ENCODE assay signal across 9 mouse cellular contexts in genomic region chr7:140923070-140923775, GRCm38 (mm10). TPM values are rescaled to one million over a fixed set of nuclear protein-coding genes. Genes with fewer than 3 reads are reported as not detected.
A peak's percentile ranks its signal among the peaks of the same experiment; 100 is the strongest.
DNase-seq lines count a peak whose midpoint lies in the region; ATAC-seq and TF ChIP-seq lines count a peak whose summit lies in the region.
"Had no signal": no experiment of that assay in that cellular context is flagged by ENCODE, and none has a peak within 500 bp of the region (broad histone marks: within the 10 kb centered on the region; RNA-seq: fewer than 3 reads in every experiment).

No protein-coding gene starts in this region.

- DNase-seq in heart, postnatal 10 days: no peak
- no peak for DNase-seq in hindbrain, embryonic 10.5 days (ENCODE audit: low spot score)
- no peak for DNase-seq in midbrain, embryonic 10.5 days (ENCODE audit: low spot score)
- no peak for DNase-seq in right cerebral cortex, postnatal 36 days (ENCODE audit: low spot score in 2 of 2)
- no peak for DNase-seq in cerebellum, postnatal 14 days
- no peak for DNase-seq in left cerebral cortex, postnatal 25 days (ENCODE audit: low spot score in 2 of 2)

- H3K9me3 ChIP-seq in heart, embryonic 11.5 days (replicated peaks; ENCODE audit: control insufficient read depth, low read length): no peaks in the 10 kb centered on the region
- H3K9me3 ChIP-seq in ES-Bruce4 (replicated peaks; ENCODE audit: control insufficient read depth, insufficient read depth, low read length, poor library complexity, severe bottlenecking): no peaks in the 10 kb centered on the region
- no peaks in the 10 kb centered on the region for H3K9me3 ChIP-seq in hindbrain, embryonic 10.5 days
- H3K9me3 ChIP-seq in midbrain, embryonic 10.5 days (replicated peaks): no peaks in the 10 kb centered on the region

- H3K4me3 ChIP-seq in heart, embryonic 11.5 days (ENCODE audit: low read depth, low read length): peak overlapping the region; percentile 35; the same call in 1 of the 2 replicates
- peak overlapping the region; percentile 53 for H3K4me3 ChIP-seq in ES-Bruce4 (ENCODE audit: low read depth, low read length)
- peak overlapping the region; percentile 56 for H3K4me3 ChIP-seq in hindbrain, embryonic 10.5 days
- peak overlapping the region; percentile 62 for H3K4me3 ChIP-seq in midbrain, embryonic 10.5 days

- no peak for TF ChIP-seq EP300 in ES-Bruce4 (IDR thresholded peaks at IDR 0.05; ENCODE audit: insufficient read depth, low read depth, low read length)

- no peak overlapping the region for H3K9ac ChIP-seq in heart, embryonic 11.5 days (ENCODE audit: low read depth, low read length)
- H3K9ac ChIP-seq in ES-Bruce4 (ENCODE audit: low read depth, poor library complexity, severe bottlenecking): 0 out of 2 replicates have a peak overlapping the region, but pooled peaks have one; percentile 11

- H3K4me2 ChIP-seq in heart, embryonic 11.5 days: peak overlapping the region; percentile 62

- WGBS in heart, embryonic 11.5 days (ENCODE audit: insufficient replicate concordance): 22% methylated on average over 30 of the region's 30 CpGs
- WGBS in hindbrain, embryonic 10.5 days: 21% methylated on average over 30 of the region's 30 CpGs
- WGBS in midbrain, embryonic 10.5 days: 20% methylated on average over 30 of the region's 30 CpGs

- peaks cover 7% of the 10 kb centered on the region; the same call in 1 of the 2 replicates for H3K4me1 ChIP-seq in heart, embryonic 11.5 days (ENCODE audit: control insufficient read depth, insufficient read depth, low read length)
- H3K4me1 ChIP-seq in ES-Bruce4 (ENCODE audit: control insufficient read depth, insufficient read depth, low read length): no peaks in the 10 kb centered on the region
- H3K4me1 ChIP-seq in hindbrain, embryonic 10.5 days (replicated peaks): peaks cover 23% of the 10 kb centered on the region
- peaks cover 21% of the 10 kb centered on the region for H3K4me1 ChIP-seq in midbrain, embryonic 10.5 days

- no peak for ATAC-seq in heart, embryonic 11.5 days (replicated peaks; ENCODE audit: insufficient number of reproducible peaks, low FRiP score, low TSS enrichment)

- no peak for TF ChIP-seq POLR2A in ES-Bruce4 (IDR thresholded peaks at IDR 0.05; ENCODE audit: insufficient read depth, low read length)

- no peak overlapping the region for H3K27ac ChIP-seq in heart, embryonic 11.5 days (ENCODE audit: low read depth, low read length)
- H3K27ac ChIP-seq in ES-Bruce4 (ENCODE audit: insufficient read depth, low read length): no peak overlapping the region
- H3K27ac ChIP-seq in hindbrain, embryonic 10.5 days: peak overlapping the region; percentile 59
- no peak overlapping the region; the same call in 1 of the 2 replicates for H3K27ac ChIP-seq in midbrain, embryonic 10.5 days (replicated peaks)

- no peaks in the 10 kb centered on the region for H3K36me3 ChIP-seq in heart, embryonic 11.5 days (ENCODE audit: control insufficient read depth, insufficient read depth, low read length)
- H3K36me3 ChIP-seq in ES-Bruce4 (ENCODE audit: control insufficient read depth, insufficient read depth, low read length, poor library complexity, severe bottlenecking): no peaks in the 10 kb centered on the region
- no peaks in the 10 kb centered on the region for H3K36me3 ChIP-seq in hindbrain, embryonic 10.5 days
- no peaks in the 10 kb centered on the region for H3K36me3 ChIP-seq in midbrain, embryonic 10.5 days

- intact Hi-C loops in heart, postnatal 10 days (cut with DNase I): no loop called here
- intact Hi-C loops in left cerebral cortex, postnatal 25 days (cut with DNase I): no loop called here

- TF ChIP-seq CTCF in ES-Bruce4 (IDR thresholded peaks at IDR 0.05; ENCODE audit: low read depth, low read length): no peak

- H3K27me3 ChIP-seq in heart, embryonic 11.5 days (ENCODE audit: control insufficient read depth, insufficient read depth, low read length): peaks cover 79% of the 10 kb centered on the region
- no peaks in the 10 kb centered on the region for H3K27me3 ChIP-seq in ES-Bruce4 (ENCODE audit: control insufficient read depth, insufficient read depth, low read length, poor library complexity, severe bottlenecking)
- H3K27me3 ChIP-seq in hindbrain, embryonic 10.5 days (ENCODE audit: insufficient read depth, poor library complexity, severe bottlenecking): peaks cover 81% of the 10 kb centered on the region
- H3K27me3 ChIP-seq in midbrain, embryonic 10.5 days (ENCODE audit: low read depth, poor library complexity, severe bottlenecking): peaks cover 81% of the 10 kb centered on the region

RNA-seq across cellular contexts. Expression of gene Nlrp6, which starts 2.5 kb away (rescaled TPM):
- polyA plus RNA-seq in heart, embryonic 11.5 days (2014; fragmentation: Nextera tagmentation; extraction: Ambion mirVana): not detected in 2 replicates
- not detected for total RNA-seq in heart, postnatal 10 days (2021)
- not detected in 2 replicates for polyA plus RNA-seq in ES-Bruce4 (2011; ENCODE audit: insufficient read depth, insufficient read length, low read depth, missing spikeins)
- polyA plus RNA-seq in hindbrain, embryonic 10.5 days (2016; fragmentation: Nextera tagmentation; extraction: Ambion mirVana): 0.21 TPM in 1 of 2 replicates, not detected in the other
- 0.05 and 0.07 TPM in 2 replicates for polyA plus RNA-seq in midbrain, embryonic 10.5 days (2016; fragmentation: Nextera tagmentation; extraction: Ambion mirVana)
- under 1 TPM; 0.41 to 0.73 TPM for total RNA-seq in left cerebral cortex, postnatal 25 days (2021)

RNA-seq across cellular contexts. Expression of gene Pgghg, which starts 18.0 kb away (rescaled TPM):
- 11.1 and 12.0 TPM in 2 replicates for polyA plus RNA-seq in heart, embryonic 11.5 days (2014; fragmentation: Nextera tagmentation; extraction: Ambion mirVana)
- total RNA-seq in heart, postnatal 10 days (2021): 1 to 10 TPM; 7.7 to 8.6 TPM
- 9.4 and 9.7 TPM in 2 replicates for polyA plus RNA-seq in ES-Bruce4 (2011; ENCODE audit: insufficient read depth, insufficient read length, low read depth, missing spikeins)
- 16.8 and 17.0 TPM in 2 replicates for polyA plus RNA-seq in hindbrain, embryonic 10.5 days (2016; fragmentation: Nextera tagmentation; extraction: Ambion mirVana)
- polyA plus RNA-seq in midbrain, embryonic 10.5 days (2016; fragmentation: Nextera tagmentation; extraction: Ambion mirVana): 15.4 and 17.1 TPM in 2 replicates
- 1 to 10 TPM; 4.7 to 6.3 TPM for total RNA-seq in left cerebral cortex, postnatal 25 days (2021)

RNA-seq across cellular contexts. Expression of gene Cox8b, which starts 23.0 kb away (rescaled TPM):
- 69.2 and 75.4 TPM in 2 replicates for polyA plus RNA-seq in heart, embryonic 11.5 days (2014; fragmentation: Nextera tagmentation; extraction: Ambion mirVana)
- total RNA-seq in heart, postnatal 10 days (2021): 1,000 to 10,000 TPM; 1,771 to 1,883 TPM
- polyA plus RNA-seq in ES-Bruce4 (2011; ENCODE audit: insufficient read depth, insufficient read length, low read depth, missing spikeins): not detected in 2 replicates
- polyA plus RNA-seq in hindbrain, embryonic 10.5 days (2016; fragmentation: Nextera tagmentation; extraction: Ambion mirVana): not detected in 2 replicates
- not detected in 2 replicates for polyA plus RNA-seq in midbrain, embryonic 10.5 days (2016; fragmentation: Nextera tagmentation; extraction: Ambion mirVana)
- total RNA-seq in left cerebral cortex, postnatal 25 days (2021): 1 to 10 TPM in 1 of 2 experiments, not detected in 1; 1.2 TPM

RNA-seq across cellular contexts. Expression of gene Ifitm5, which starts 26.9 kb away (rescaled TPM):
- 0.34 TPM in 1 of 2 replicates, not detected in the other for polyA plus RNA-seq in heart, embryonic 11.5 days (2014; fragmentation: Nextera tagmentation; extraction: Ambion mirVana)
- 1 to 10 TPM in 1 of 2 experiments, not detected in 1; 1.1 TPM for total RNA-seq in heart, postnatal 10 days (2021)
- 1.8 and 3.9 TPM in 2 replicates for polyA plus RNA-seq in ES-Bruce4 (2011; ENCODE audit: insufficient read depth, insufficient read length, low read depth, missing spikeins)
- polyA plus RNA-seq in hindbrain, embryonic 10.5 days (2016; fragmentation: Nextera tagmentation; extraction: Ambion mirVana): 1.3 and 2.7 TPM in 2 replicates
- 1.2 and 1.3 TPM in 2 replicates for polyA plus RNA-seq in midbrain, embryonic 10.5 days (2016; fragmentation: Nextera tagmentation; extraction: Ambion mirVana)
- not detected for total RNA-seq in left cerebral cortex, postnatal 25 days (2021)
- total RNA-seq: left cerebral cortex, adult 18-20 months had no signal

RNA-seq across cellular contexts. Expression of gene Gm45717, which starts 32.5 kb away (rescaled TPM):
- polyA plus RNA-seq in heart, embryonic 11.5 days (2014; fragmentation: Nextera tagmentation; extraction: Ambion mirVana): 0.46 TPM in 1 of 2 replicates, not detected in the other
- total RNA-seq in heart, postnatal 10 days (2021): not detected
- 3.1 TPM in 1 of 2 replicates, not detected in the other for polyA plus RNA-seq in ES-Bruce4 (2011; ENCODE audit: insufficient read depth, insufficient read length, low read depth, missing spikeins)
- polyA plus RNA-seq in hindbrain, embryonic 10.5 days (2016; fragmentation: Nextera tagmentation; extraction: Ambion mirVana): 0.35 and 0.80 TPM in 2 replicates
- 0.42 TPM in 1 of 2 replicates, not detected in the other for polyA plus RNA-seq in midbrain, embryonic 10.5 days (2016; fragmentation: Nextera tagmentation; extraction: Ambion mirVana)
- not detected for total RNA-seq in left cerebral cortex, postnatal 25 days (2021)
- total RNA-seq: left cerebral cortex, adult 18-20 months had no signal

Comparison
In these comparisons a context has a peak if more than half of its experiments do, and no peak if none do; other contexts are left out.
1. RNA of gene Cox8b, which starts 23.0 kb away (polyA plus RNA-seq): 69.2 to 75.4 TPM in heart, embryonic 11.5 days; not detected in ES-Bruce4, not detected in hindbrain, embryonic 10.5 days and not detected in midbrain, embryonic 10.5 days; every median in the first group is over 10 times any median in the second.
2. Peak in every context shown above with its lines, with median percentiles within 50 percentile points of each other: H3K4me3 ChIP-seq.